Mouse (Mus musculus) hematopoietic stem cell, adult 5-6 weeks (primary cell): ENCODE measurements at regions not wholly inside any gene's neighbourhood (a gene's known extent, or its start where the extent isn't known, plus 50 kb on each side); places are given as distances from the start of the nearest gene placed in this dataset.

Source experiments
- ATAC-seq, 2 experiments: fragments of 125-278 bp in 1 of 2; replicated peaks in 1 of 2; 2 replicates each; pipeline ENCODE4 v1.8.0; 2016 to 2017; ENCODE audit warnings: inconsistent platforms in 2 of 2, mild to moderate bottlenecking in 2 of 2, moderate number of reproducible peaks in 2 of 2, low read depth in 1 of 2, moderate TSS enrichment in 1 of 2; ENCODE audit not compliant: low FRiP score in 2 of 2, poor library complexity in 2 of 2, severe bottlenecking in 2 of 2, insufficient read depth in 1 of 2, low TSS enrichment in 1 of 2

- no peak for ATAC-seq
Observed at GRCm38 (mm10) chr10:19412926-19413325, 56.6 kb downstream of the Olig3 start.

GRCm38 (mm10) chr10:19413935-19414334 lies 57.6 kb downstream of the Olig3 start:
- no peak for ATAC-seq

GRCm38 (mm10) chr10:19414834-19415233 lies 58.5 kb downstream of the Olig3 start:
- no peak for ATAC-seq

- no peak for ATAC-seq
Observed at GRCm38 (mm10) chr10:19424030-19424429, 67.7 kb downstream of the Olig3 start.

GRCm38 (mm10) chr10:19424961-19425360 lies 68.6 kb downstream of the Olig3 start:
- ATAC-seq, result no peak

GRCm38 (mm10) chr10:19426835-19427234 lies 70.5 kb downstream of the Olig3 start:
- ATAC-seq, result no peak

GRCm38 (mm10) chr10:19432515-19432914 lies 76.2 kb downstream of the Olig3 start:
- no peak for ATAC-seq

GRCm38 (mm10) chr10:19434661-19435060 lies 78.3 kb downstream of the Olig3 start:
- ATAC-seq, result no peak

GRCm38 (mm10) chr10:19441807-19442206 lies 85.5 kb downstream of the Olig3 start:
- no peak for ATAC-seq

- no peak for ATAC-seq
Observed at GRCm38 (mm10) chr10:19443516-19443915, 87.2 kb downstream of the Olig3 start.

GRCm38 (mm10) chr10:19448838-19449559 lies 92.7 kb downstream of the Olig3 start:
- no peak for ATAC-seq

GRCm38 (mm10) chr10:19459053-19459452 lies 102.7 kb downstream of the Olig3 start:
- ATAC-seq, result no peak

- no peak for ATAC-seq
Observed at GRCm38 (mm10) chr10:19459709-19460108, 103.4 kb downstream of the Olig3 start.

- ATAC-seq, result no peak
Observed at GRCm38 (mm10) chr10:19460164-19460563, 103.8 kb downstream of the Olig3 start.

GRCm38 (mm10) chr10:19463800-19464199 lies 107.5 kb downstream of the Olig3 start:
- no peak for ATAC-seq

- ATAC-seq, result no peak
Observed at GRCm38 (mm10) chr10:19464504-19464903, 108.2 kb downstream of the Olig3 start.

- no peak for ATAC-seq
Observed at GRCm38 (mm10) chr10:19471349-19472040, 115.2 kb downstream of the Olig3 start.

GRCm38 (mm10) chr10:19472066-19472465 lies 115.7 kb downstream of the Olig3 start:
- no peak for ATAC-seq
